Mouse (Mus musculus) testis, adult 2 months (tissue): Measurements from ENCODE around the gene Klhl35.

ENCODE experiments used
- CTCF ChIP-seq: fragments of 200-500 bp; IDR thresholded peaks from 2 replicates; pipeline ENCODE4 v1.5.1; 2012; ENCODE audit warnings: low read depth, mild to moderate bottlenecking, inconsistent platforms, low read length, moderate library complexity; ENCODE audit not compliant: control insufficient read depth, insufficient read depth, insufficient replicate concordance
- POLR2A ChIP-seq: fragments of 200-500 bp; IDR thresholded peaks from 2 replicates; pipeline ENCODE4 v1.6.1; 2012; ENCODE audit warnings: low read depth, mild to moderate bottlenecking, inconsistent platforms, low read length, moderate library complexity; ENCODE audit not compliant: control insufficient read depth

DNA sequence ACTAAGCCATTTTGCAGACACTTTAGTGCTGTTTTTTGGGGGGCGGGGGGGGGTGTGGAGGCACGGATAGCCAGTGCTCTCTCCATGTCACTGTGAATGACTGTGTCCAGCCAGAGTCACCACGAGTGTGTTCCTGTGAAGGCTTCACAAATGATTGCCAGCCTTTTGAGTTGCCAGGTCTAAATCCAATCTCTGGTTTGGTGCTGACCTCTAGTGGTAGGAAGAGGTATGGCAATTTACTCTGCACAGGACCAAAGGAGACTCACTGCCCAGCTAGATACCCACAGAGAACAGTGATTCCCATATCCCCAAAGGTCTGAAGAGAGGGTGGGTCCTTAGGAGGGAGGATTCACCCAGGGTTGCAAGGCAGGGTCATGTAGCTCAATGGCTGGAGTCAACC is 15.1 kb upstream of the Klhl35 start:
- peak; percentile 55; the same call in 1 of the 2 replicates for TF ChIP-seq CTCF
- no peak for TF ChIP-seq POLR2A
